Mouse (Mus musculus) ZHBTc4 (cell line): ENCODE measurements around the gene Tmem121b.
A peak's percentile ranks its signal among the peaks of the same experiment; 100 is the strongest.

Source experiments
- DNase-seq: peaks from one replicate; pipeline ENCODE4 v3.0.0-alpha.2; 2011; ENCODE audit warnings: low read depth, low spot score

Tmem121b gene

GRCm38 (mm10) chr6:120466609-120467329 is 26.8 kb downstream of the Tmem121b start:
- no peak for DNase-seq

- no peak for DNase-seq
Measured at GRCm38 (mm10) chr6:120465393-120465792, 28.2 kb downstream of the Tmem121b start.

- DNase-seq: no peak
Measured at GRCm38 (mm10) chr6:120464406-120464939, 29.1 kb downstream of the Tmem121b start.

GRCm38 (mm10) chr6:120463884-120464283 is 29.7 kb downstream of the Tmem121b start:
- peak; percentile 32 for DNase-seq

- DNase-seq: peak; percentile 88
Measured at GRCm38 (mm10) chr6:120463086-120463871, 30.3 kb downstream of the Tmem121b start, which contains the start of gene Il17ra. Gene Il17ra, plus strand, starts transcription at chr6:120463247.

- DNase-seq: no peak
Measured at GRCm38 (mm10) chr6:120462251-120462650, 31.4 kb downstream of the Tmem121b start.

GRCm38 (mm10) chr6:120461217-120461616 is 32.4 kb downstream of the Tmem121b start:
- DNase-seq: no peak

- no peak for DNase-seq
Measured at GRCm38 (mm10) chr6:120457751-120458150, 35.9 kb downstream of the Tmem121b start.

- DNase-seq: peak; percentile 73
Measured at GRCm38 (mm10) chr6:120457074-120457473, 36.5 kb downstream of the Tmem121b start.

GRCm38 (mm10) chr6:120454627-120455077 is 39.0 kb downstream of the Tmem121b start:
- peak; percentile 24 for DNase-seq

- no peak for DNase-seq
Measured at GRCm38 (mm10) chr6:120453556-120453955, 40.1 kb downstream of the Tmem121b start.

- no peak for DNase-seq
Measured at GRCm38 (mm10) chr6:120453103-120453445, 40.5 kb downstream of the Tmem121b start.

GRCm38 (mm10) chr6:120452384-120453102 is 41.1 kb downstream of the Tmem121b start:
- DNase-seq: no peak

GRCm38 (mm10) chr6:120450208-120450607 is 43.4 kb downstream of the Tmem121b start:
- DNase-seq: no peak

GRCm38 (mm10) chr6:120443363-120444355 is 49.9 kb downstream of the Tmem121b start:
- DNase-seq: no peak

GRCm38 (mm10) chr6:120442171-120442749 is 51.3 kb downstream of the Tmem121b start:
- no peak for DNase-seq
